8 mouse cellular contexts compared by ENCODE assay signal in the genomic region with DNA sequence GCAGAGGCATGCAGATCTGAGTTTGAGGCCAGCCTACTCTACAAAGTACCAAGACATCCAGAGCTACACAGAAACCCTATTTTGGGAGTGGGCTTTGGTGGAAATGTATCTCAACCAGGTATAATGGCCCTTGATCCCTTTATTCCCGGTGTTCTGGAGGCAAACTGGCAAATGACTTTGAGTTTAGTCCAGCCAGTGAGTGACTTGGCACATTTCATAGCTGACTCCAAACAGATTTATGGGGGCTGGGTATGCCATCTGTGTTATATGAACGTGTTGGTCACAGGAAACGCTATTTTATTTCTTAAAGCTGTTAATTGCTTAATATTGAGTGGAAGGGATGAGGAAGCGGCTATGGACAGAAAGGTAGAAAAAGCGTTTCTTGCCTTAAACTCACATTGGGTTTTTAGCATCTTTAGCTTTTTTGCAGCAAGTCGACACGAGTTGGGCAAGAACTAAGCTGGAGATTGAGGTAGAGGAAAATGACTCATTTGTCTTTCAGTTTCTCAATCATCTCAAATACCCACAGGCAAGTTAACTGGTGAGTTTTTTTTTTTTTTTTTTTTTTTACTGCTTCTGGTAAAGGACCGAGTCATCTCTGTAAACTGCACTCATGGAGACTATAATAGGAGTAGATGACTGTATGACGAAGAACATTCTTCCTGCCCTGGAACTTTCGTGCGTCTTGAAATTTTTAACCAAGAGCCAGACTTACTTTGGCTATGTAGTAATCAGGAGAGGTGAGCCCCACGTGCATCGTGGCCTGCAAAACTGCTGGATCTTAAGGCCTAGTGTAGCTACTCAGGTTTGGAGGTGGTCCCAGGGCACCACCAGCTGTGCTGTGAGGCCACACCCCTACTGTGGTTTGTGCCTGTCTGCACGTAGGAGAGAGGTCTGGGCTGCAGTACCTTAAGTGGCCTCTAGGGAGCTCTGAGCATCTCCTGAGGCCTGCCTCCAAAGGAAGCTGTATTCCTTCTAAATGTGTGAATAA. TPM values are rescaled to one million over a fixed set of nuclear protein-coding genes. Genes with fewer than 3 reads are reported as not detected.
DNase-seq lines count a peak whose midpoint lies in the region; ATAC-seq and TF ChIP-seq lines count a peak whose summit lies in the region.

No protein-coding gene starts in this region.

- H3K4me3 ChIP-seq in embryonic facial prominence, embryonic 14.5 days (ENCODE audit: low read depth, low read length), result peak overlapping the region; percentile 85
- H3K4me3 ChIP-seq in heart, adult 2 months, result peak overlapping the region; percentile 15; the same call in 1 of the 2 replicates
- no peak overlapping the region for H3K4me3 ChIP-seq in kidney, adult 2 months (ENCODE audit: insufficient read depth, low read depth, low read length)

- DNase-seq in A20 (ENCODE audit: low read depth, low spot score) (peak; percentile 95), liver (peak; percentile 88)
- DNase-seq in adrenal gland, postnatal 25 days, result peak; percentile 70
- DNase-seq in embryonic facial prominence, embryonic 14.5 days (ENCODE audit: low spot score), result peak; percentile 93
- peak; percentile 86 for DNase-seq in heart, adult 2 months
- DNase-seq in kidney, adult 2 months, result peak; percentile 81
- DNase-seq in monocyte, adult 2 months (ENCODE audit: low read depth in 1 of 2, low spot score in 2 of 2), result peak; percentile 42 to 57
- DNase-seq in spleen, postnatal 14 days (ENCODE audit: low spot score in 2 of 2), result peak; percentile 52 to 72

- peak overlapping the region; percentile 62 for H3K4me2 ChIP-seq in embryonic facial prominence, embryonic 14.5 days (ENCODE audit: low read depth, low read length)

- H3K27me3 ChIP-seq in embryonic facial prominence, embryonic 14.5 days (replicated peaks; ENCODE audit: control insufficient read depth, insufficient read depth, low read length), result no peaks in the 10 kb centered on the region
- no peaks in the 10 kb centered on the region for H3K27me3 ChIP-seq in heart, adult 2 months (ENCODE audit: control insufficient read depth, insufficient read depth, low read length)
- no peaks in the 10 kb centered on the region for H3K27me3 ChIP-seq in kidney, adult 2 months (replicated peaks; ENCODE audit: control insufficient read depth, insufficient read depth, low read length)

- TF ChIP-seq EP300 in heart, adult 2 months (IDR thresholded peaks at IDR 0.05; ENCODE audit: insufficient read depth, low read depth, low read length), result peak; percentile 66; the same call in 1 of the 2 replicates

- H3K9me3 ChIP-seq in embryonic facial prominence, embryonic 14.5 days (ENCODE audit: control insufficient read depth, low read length), result no peaks in the 10 kb centered on the region

- H3K9ac ChIP-seq in embryonic facial prominence, embryonic 14.5 days (ENCODE audit: low read depth, low read length), result peak overlapping the region; percentile 93
- H3K9ac ChIP-seq in heart, adult 2 months (ENCODE audit: low read depth, low read length), result 0 out of 2 replicates have a peak overlapping the region, but pooled peaks have one; percentile 10

- H3K36me3 ChIP-seq in embryonic facial prominence, embryonic 14.5 days (ENCODE audit: control insufficient read depth, insufficient read depth, low read length), result peaks cover 37% of the 10 kb centered on the region
- H3K36me3 ChIP-seq in heart, adult 2 months (ENCODE audit: control insufficient read depth, insufficient read depth, low read length), result peaks cover 28% of the 10 kb centered on the region
- H3K36me3 ChIP-seq in kidney, adult 2 months (ENCODE audit: control insufficient read depth, insufficient read depth, low read length), result no peaks in the 10 kb centered on the region

- intact Hi-C loops in heart, adult 2 months (cut with DNase I), result loop anchor here (5.0 kb wide), 2 partner anchors 93 to 172 kb away; partner anchors contain the start of genes Arih1, Myo9a and Senp8

- H3K27ac ChIP-seq in embryonic facial prominence, embryonic 14.5 days (replicated peaks; ENCODE audit: low read depth, low read length), result peak overlapping the region; percentile 71
- peak overlapping the region; percentile 97 for H3K27ac ChIP-seq in heart, adult 2 months
- no peak overlapping the region for H3K27ac ChIP-seq in kidney, adult 2 months (ENCODE audit: insufficient read depth, low read depth, low read length)

- TF ChIP-seq CTCF in heart, adult 2 months (IDR thresholded peaks at IDR 0.05), result no peak; the same call in 1 of the 2 replicates
- TF ChIP-seq CTCF in kidney, adult 2 months (conservative IDR thresholded peaks at IDR 0.05; ENCODE audit: insufficient read depth, insufficient read length, low read depth, low read length), result peak; percentile 75

- peak; percentile 51 for ATAC-seq in embryonic facial prominence, embryonic 14.5 days (ENCODE audit: low read depth)

- H3K4me1 ChIP-seq in embryonic facial prominence, embryonic 14.5 days (ENCODE audit: control insufficient read depth, insufficient read depth, low read length), result peaks cover 42% of the 10 kb centered on the region
- peaks cover 19% of the 10 kb centered on the region for H3K4me1 ChIP-seq in heart, adult 2 months (ENCODE audit: control insufficient read depth, insufficient read depth, low read length)
- peaks cover 26% of the 10 kb centered on the region for H3K4me1 ChIP-seq in kidney, adult 2 months (ENCODE audit: control insufficient read depth, insufficient read depth, low read length)

- H3K79me2 ChIP-seq in heart, adult 2 months (replicated peaks; ENCODE audit: control insufficient read depth, insufficient read depth, low read length), result peaks cover 4% of the 10 kb centered on the region; the same call in 1 of the 2 replicates

- no peak for TF ChIP-seq POLR2A in heart, adult 2 months (IDR thresholded peaks at IDR 0.05; ENCODE audit: insufficient read depth, low read depth, low read length)
- TF ChIP-seq POLR2A in kidney, adult 2 months (IDR thresholded peaks at IDR 0.05; ENCODE audit: low read depth, low read length), result no peak

- 21% methylated on average over 14 of the region's 14 CpGs for WGBS in embryonic facial prominence, embryonic 14.5 days
- 17% methylated on average over 14 of the region's 14 CpGs for WGBS in heart, adult 2 months
- WGBS in kidney, adult 2 months, result 35% methylated on average over 14 of the region's 14 CpGs

RNA-seq across cellular contexts. Expression of gene Pkm, which starts 3.2 kb away (rescaled TPM):
- total RNA-seq in adrenal gland, postnatal 25 days (2021), result 706 and 770 TPM in 2 replicates
- 1,005 and 1,158 TPM in 2 replicates for polyA plus RNA-seq in embryonic facial prominence, embryonic 14.5 days (2014; fragmentation: Nextera tagmentation; extraction: Ambion mirVana)
- total RNA-seq in heart, adult 2 months (2021), result 1,000 to 10,000 TPM; 1,073 to 1,081 TPM
- 1,773 and 1,838 TPM in 2 replicates for polyA plus RNA-seq in heart, adult 2 months (2012; rRNA removed)
- polyA plus RNA-seq in kidney, adult 2 months (2012; rRNA removed), result 669 and 682 TPM in 2 replicates

RNA-seq across cellular contexts. Expression of gene Gramd2, which starts 20.6 kb away (rescaled TPM):
- total RNA-seq in adrenal gland, postnatal 25 days (2021), result 0.12 and 0.24 TPM in 2 replicates
- polyA plus RNA-seq in embryonic facial prominence, embryonic 14.5 days (2014; fragmentation: Nextera tagmentation; extraction: Ambion mirVana), result 4.5 and 5.4 TPM in 2 replicates
- not detected for total RNA-seq in heart, adult 2 months (2021)
- polyA plus RNA-seq in heart, adult 2 months (2012; rRNA removed), result 0.26 and 1.3 TPM in 2 replicates
- polyA plus RNA-seq in kidney, adult 2 months (2012; rRNA removed), result 0.31 and 0.53 TPM in 2 replicates

RNA-seq across cellular contexts. Expression of gene Parp6, which starts 42.2 kb away (rescaled TPM):
- 29.7 and 35.8 TPM in 2 replicates for total RNA-seq in adrenal gland, postnatal 25 days (2021)
- 29.1 and 32.2 TPM in 2 replicates for polyA plus RNA-seq in embryonic facial prominence, embryonic 14.5 days (2014; fragmentation: Nextera tagmentation; extraction: Ambion mirVana)
- 10 to 100 TPM; 16.4 to 16.5 TPM for total RNA-seq in heart, adult 2 months (2021)
- polyA plus RNA-seq in heart, adult 2 months (2012; rRNA removed), result 24.2 and 40.3 TPM in 2 replicates
- polyA plus RNA-seq in kidney, adult 2 months (2012; rRNA removed), result 15.3 and 19.1 TPM in 2 replicates
